Mouse (Mus musculus) cerebellum, postnatal 25 days (tissue): Measurements from ENCODE around the gene Lclat1.
"Not testable (repeated sequence)": the region's sequence is repeated elsewhere in the genome, so short reads cannot be mapped to it uniquely, and the experiment has no call there.

ENCODE experiments used
- DNase-seq, 2 experiments: peaks; one replicate each; pipeline ENCODE4 v3.0.0; 2021; ENCODE audit warnings: mixed read lengths in 2 of 2

Lclat1 gene

DNA sequence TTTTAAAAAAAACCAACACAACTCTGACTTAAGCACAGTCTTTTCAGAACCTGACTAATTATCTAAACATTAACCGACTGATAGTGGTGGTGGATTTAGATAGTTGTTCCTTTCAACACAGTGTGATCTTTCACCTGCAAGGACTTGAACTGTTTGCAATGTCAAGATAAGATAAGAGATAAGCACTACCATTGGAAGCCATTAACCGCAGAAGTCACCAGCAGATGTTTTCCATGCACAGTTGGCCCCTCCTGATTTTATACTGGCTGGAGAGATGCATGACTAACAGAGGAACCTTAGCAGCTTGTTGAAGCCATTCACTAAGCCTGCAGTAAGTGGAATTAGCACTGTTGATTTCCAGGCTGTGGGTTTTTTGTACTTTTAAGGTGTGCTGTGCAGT lies 34.7 kb downstream of the Lclat1 start:
- DNase-seq, result no peak

DNA sequence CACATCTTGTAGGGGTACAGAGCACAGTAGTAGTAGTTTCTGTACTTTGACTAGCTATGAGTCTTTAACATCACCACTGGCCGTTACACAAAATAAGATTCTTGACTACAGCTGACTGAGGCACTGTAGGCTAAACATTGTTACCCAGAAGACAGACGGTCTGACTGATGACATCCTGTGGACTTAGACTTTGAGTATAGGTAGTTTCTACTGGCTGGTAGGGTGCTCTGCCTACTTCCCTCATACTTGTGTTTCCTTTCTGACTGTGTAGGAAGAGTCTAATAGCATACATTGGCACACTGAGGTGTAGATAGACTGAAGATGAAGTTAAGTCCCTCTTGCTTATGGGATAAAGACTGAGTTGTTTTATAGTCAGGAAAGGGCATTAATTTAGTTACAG lies 37.6 kb downstream of the Lclat1 start:
- DNase-seq, result no peak

DNA sequence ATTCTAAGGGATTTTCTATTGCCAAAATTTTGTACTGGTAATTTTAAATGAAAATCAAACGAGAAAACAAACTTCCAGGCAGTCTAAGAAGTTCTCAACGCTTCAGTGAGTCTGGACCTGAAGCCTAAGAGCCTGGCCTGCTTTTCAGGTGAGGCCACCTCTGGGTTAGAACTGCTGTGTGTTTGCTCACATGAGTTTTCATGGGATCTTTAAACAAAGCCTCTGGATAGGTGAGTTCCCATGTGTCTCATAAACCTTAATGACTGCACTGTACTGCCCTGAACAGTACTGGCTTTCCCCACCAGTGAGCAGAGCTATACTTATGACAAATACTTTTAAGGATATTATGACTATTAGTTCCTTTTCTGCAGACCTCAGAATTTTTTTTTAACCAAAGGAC lies 40.8 kb downstream of the Lclat1 start:
- no peak for DNase-seq

- DNase-seq, result not testable (repeated sequence)
Observed at GRCm38 (mm10) chr17:73152790-73153525, 45.2 kb downstream of the Lclat1 start.

GRCm38 (mm10) chr17:73153672-73154071 lies 45.9 kb downstream of the Lclat1 start:
- no peak for DNase-seq

- no peak for DNase-seq
Observed at GRCm38 (mm10) chr17:73156606-73157005, 48.8 kb downstream of the Lclat1 start.

DNA sequence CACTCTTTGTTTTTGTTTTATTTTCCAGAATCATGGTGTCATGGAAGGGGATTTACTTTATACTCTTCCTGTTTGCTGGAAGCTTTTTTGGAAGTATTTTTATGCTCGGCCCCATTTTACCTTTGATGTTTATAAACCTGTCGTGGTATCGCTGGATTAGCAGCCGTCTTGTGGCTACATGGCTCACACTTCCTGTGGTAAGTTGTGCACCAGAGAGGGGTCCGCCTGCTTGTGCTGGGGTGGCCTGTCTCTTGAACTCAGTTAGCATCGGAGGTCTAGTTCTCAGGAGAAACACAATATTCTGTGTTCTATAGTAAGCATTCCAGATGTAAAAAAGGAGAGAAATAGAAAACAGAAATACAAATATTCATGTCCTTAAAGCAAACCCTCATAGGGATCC lies 54.0 kb downstream of the Lclat1 start:
- no peak for DNase-seq

DNA sequence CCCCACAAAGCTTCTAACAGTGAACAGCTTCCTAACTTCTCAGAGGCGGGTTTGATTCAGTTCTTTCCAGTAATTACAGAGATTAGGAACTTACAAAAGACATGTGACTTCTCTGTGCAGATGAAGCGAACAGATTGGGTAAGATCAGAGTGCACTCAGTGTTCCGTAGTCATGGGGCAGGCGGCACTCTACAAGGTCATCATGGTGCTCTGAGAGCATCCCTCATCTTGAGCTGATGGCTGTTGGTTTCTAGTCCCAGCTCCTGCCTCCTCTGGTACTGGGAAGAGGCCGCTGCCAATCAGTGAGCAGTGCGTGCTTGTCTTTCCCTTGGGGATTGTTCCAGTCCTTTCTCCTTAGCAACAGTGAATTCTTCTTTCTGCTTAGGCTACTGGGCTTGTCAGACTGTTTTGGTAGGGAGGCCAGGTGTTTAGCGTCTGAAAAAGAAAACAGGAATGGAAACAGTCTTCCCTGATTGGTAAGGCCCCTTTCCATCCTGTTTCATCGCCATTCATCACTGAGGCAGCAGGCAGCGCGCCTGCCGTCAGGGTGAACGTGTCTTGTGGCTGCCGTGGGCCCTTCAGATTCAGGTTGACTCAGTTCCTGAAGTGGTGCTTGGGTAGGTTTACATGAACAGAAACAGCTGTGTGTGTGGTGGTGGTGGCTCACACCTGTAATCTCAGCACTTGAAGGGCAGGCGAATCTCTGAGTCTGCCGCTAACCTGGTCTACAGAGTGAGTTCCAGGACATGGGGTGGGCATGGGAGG lies 54.8 kb downstream of the Lclat1 start:
- DNase-seq, result no peak

DNA sequence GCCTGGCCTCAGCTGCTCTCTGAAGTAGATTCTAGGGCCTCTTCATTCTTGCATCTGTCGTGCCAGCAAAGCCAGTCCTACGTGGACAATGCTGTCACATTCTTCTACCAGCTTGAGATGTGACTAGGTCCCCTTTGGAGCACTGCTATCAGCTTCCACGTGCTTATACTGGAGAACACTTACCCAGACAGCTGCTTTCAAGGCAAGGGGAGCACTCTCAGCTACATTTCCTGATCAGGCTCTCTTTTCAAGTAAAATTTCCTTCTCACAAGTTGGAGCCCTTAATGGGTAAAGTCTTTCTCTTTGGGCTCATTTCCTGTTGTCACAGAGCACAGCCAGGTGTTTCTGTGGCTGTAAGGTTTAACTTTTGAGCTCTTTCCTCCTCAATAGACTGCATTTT lies 55.8 kb downstream of the Lclat1 start:
- DNase-seq, result no peak

DNA sequence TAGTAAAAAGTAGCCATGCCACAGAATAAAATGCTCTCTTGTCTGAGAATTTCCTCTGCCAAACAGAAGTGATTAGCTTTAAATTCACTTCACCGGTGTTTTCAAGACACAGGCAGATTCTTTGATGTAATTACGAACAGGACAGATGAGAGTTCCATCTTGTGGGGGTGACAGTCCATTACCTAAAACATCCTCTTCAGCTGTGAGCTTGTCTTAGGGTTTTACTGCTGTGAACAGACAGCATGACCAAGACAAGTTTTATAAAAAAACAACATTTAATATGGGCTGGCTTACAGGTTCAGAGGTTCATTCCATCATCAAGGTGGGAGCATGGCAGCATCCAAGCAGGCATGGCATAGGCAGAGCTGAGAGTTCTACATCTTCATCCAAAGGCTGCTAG lies 56.3 kb downstream of the Lclat1 start:
- DNase-seq, result no peak

DNA sequence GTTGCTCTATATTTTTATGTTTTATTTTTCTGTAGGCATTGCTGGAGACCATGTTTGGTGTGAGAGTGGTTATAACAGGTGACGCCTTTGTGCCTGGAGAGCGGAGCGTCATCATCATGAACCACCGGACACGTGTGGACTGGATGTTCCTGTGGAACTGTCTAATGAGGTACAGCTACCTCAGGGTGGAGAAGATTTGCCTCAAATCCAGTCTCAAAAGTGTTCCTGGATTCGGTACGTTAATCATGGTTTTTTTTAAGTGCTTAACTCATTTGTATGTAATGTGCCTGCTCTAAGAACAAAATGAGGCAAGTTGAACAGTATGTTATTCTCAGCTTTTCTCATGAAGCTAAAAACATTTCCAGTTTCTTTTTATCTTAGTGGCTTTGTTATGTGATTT lies 61.7 kb downstream of the Lclat1 start:
- DNase-seq, result no peak

DNA sequence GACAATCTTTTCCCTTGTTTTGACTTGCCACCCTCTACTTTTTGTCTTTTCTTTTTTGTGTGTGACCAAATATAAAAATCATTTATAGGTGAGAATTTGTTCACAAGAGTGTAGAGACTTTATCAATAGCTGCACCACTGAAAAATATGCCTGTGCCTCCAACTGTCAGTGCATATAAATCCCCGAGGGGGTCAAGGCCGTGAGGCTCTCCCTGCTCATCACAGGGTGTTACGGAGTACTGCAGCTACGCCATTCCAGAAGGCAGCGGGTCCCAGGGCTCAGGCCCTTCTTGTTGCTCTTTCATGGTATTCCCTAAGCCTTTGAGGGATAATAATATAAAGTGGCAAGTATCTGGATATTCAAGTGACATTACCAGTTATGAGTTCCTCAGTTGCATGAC lies 62.4 kb downstream of the Lclat1 start:
- DNase-seq, result no peak

DNA sequence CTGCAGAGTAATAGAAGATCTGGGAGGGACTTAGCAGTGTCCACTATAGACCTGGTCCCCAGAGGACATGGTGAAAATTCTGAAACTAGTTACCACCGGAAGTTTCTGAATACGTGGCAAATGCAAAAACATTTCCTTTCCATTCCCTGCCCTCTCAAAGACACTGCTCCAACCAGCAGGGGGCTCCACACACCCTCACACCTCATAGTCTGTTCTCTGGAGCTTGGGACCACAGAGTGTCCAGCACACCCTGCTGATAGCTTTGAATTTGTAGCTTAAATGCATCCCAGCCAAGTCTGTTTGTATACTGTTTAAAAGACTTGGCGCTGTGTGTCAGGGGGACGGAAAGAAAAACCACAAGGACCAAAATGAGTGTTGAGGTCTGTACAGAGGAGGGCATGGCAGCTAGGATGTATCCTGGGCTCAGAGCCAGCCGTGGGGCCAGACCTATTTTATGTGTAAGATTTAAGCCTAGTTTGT lies 66.3 kb downstream of the Lclat1 start:
- peak; percentile 8 to 52 for DNase-seq

- DNase-seq, result no peak
Observed at GRCm38 (mm10) chr17:73175720-73176119, 67.9 kb downstream of the Lclat1 start.

- no peak for DNase-seq
Observed at GRCm38 (mm10) chr17:73177079-73177478, 69.3 kb downstream of the Lclat1 start.

- DNase-seq, result no peak
Observed at GRCm38 (mm10) chr17:73186929-73187328, 79.1 kb downstream of the Lclat1 start.

DNA sequence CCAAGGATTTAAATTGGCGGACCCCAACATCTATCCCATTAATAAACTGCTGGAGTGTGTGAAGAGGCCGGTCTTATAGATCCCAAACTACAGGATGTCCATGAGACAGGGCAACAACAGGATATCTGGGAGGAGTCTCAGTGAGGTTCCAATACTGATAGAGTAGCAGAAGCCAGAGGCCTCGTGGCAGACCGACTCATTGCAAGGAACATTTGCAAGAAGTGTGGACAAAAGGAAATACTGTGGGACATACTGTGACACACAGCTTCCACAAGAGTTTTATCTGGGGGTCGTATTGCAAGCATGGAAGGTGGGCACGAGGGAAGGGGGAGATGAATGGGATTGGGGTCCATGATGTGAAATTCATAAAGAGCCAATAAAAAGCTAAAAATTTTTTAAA lies 86.4 kb downstream of the Lclat1 start:
- no peak for DNase-seq

- no peak for DNase-seq
Observed at GRCm38 (mm10) chr17:73194575-73194974, 86.8 kb downstream of the Lclat1 start.

DNA sequence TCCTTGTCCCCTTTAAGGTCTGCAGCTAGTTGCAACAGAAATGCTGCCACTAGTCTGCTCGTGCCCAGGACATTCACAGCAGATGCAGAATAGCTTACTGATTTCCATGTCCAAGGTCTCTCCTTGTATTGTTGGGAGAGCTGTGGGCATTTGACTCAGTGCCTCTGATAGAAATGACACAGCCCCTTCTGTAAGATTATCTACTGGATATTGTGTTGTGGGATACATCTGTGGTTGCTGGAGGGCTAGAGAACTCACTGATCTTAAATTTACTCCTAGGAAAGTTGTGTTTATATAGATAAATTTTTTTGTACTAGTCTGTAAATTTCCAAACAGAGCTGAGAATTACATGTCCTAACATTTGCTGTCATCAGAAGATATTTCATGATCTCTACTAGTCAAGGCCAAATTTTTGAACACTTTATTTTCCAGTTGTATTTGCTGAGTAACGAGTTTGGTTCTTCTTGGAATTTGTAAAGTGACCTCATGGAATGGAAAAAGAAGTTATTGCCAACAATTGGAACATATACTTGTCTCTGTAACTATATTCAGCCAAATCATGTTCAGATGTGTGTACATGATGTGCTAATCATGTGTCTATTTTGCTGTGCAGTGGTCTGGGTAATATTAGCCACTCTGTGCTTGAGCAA lies 87.4 kb downstream of the Lclat1 start:
- DNase-seq, result no peak

- DNase-seq, result no peak
Observed at GRCm38 (mm10) chr17:73196139-73196538, 88.4 kb downstream of the Lclat1 start.

DNA sequence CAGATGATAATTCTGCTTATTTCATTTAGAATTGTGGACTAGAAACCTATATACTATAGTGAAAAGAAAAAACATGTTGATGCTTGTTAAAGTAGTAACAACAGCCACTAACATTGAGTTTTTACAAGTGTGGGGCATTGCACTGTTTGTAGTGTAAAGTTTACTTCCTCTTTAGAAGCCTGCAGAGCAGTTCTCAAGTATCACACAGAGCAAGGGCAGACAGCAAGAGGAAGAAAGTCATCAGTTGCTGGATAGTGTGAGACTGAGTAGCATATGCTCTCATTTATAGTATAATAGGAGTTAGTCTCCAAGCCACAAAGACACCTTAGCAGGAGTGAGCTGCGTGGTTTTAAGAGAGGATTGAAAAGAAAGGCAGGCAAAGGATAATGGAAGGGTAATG lies 89.9 kb downstream of the Lclat1 start:
- DNase-seq, result no peak

- DNase-seq, result no peak
Observed at GRCm38 (mm10) chr17:73199387-73199786, 91.6 kb downstream of the Lclat1 start.

DNA sequence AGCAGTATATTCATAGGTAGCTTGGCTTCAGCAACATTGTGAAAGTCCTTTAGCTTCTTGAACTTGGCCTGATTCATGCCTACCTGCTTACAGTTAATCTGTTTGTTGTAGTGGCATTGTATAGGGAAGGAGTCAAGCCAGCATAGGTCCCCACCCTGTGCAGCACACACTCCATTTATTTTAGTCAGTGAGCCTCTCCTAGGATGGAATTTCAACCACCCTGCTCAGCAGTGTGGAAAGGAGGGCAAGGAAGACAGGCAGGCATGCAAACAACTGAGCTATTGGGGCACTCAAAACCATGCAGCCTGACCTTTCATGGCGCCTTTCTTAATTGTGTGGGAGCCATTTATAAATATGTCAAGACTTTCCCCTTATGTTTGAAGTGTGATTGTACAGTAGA lies 92.6 kb downstream of the Lclat1 start:
- no peak for DNase-seq
